Mouse (Mus musculus): Measurements from ENCODE around the gene Nfkb1.

Nfkb1 gene

GRCm38 (mm10) chr3:135667084-135667483, 24.3 kb downstream of the Nfkb1 start:
- no peak for DNase-seq (ENCODE audit: low spot score)

GRCm38 (mm10) chr3:135665777-135666259, 25.5 kb downstream of the Nfkb1 start:
- no peak for DNase-seq (ENCODE audit: low spot score)

DNA sequence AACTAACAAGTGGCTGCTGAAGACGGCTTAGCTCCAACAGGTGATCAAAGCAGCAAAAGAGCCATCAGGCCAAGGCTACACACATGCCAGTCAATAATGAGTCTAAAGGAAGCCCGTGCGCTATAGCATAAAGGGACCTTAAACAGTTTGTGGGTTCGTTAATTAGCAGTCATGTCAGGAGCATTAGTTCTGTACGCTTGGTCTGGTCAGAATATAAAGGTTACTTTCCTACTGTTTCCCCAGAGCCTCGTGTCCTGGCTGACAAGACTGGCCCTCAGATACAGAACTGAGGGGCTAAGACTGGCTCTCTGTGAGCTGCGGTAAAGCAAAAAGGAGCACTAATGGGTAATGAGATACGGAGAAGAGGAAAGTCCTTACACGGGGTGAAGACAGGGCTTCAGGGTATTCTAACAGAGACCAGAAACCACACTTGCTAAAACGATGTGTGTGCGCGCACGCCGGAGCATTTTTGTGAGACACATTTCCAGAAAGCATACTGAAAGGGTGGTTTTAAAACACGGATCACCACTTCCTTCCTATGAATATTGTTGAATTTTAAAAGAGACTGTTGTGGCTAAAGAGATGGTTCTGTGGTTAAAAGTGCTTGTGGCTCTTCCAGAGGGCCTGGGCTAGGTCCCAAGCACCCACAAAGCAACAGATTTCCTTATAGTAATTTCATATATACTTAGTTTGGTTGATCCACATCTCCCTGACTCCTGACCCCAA, 29.0 kb downstream of the Nfkb1 start:
- no peak for DNase-seq (ENCODE audit: low spot score)

GRCm38 (mm10) chr3:135661707-135662106, 29.6 kb downstream of the Nfkb1 start:
- no peak for DNase-seq (ENCODE audit: low spot score)

GRCm38 (mm10) chr3:135658540-135659097, 32.7 kb downstream of the Nfkb1 start:
- DNase-seq (ENCODE audit: low spot score) = no peak

DNA sequence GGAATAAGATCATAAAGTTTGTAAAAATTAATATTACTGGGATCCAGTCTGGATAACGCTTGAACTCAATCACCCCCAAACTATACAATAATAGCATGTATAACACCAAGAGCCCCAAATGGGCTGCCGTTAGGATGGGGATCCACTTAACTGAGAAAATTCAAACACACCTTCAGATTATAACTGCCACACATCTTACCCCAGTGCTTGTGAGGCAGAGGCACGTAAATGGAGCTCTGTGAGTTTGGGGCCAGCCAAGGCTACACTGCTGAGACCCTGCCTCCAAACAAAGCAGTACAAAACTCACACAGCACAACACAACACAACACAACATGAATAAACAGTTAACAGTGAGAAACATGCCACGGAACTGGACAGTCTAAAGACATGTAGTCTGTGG, 35.2 kb downstream of the Nfkb1 start:
- no peak for DNase-seq (ENCODE audit: low spot score)

- DNase-seq (ENCODE audit: low spot score) = no peak
These were observed 40.4 kb downstream of the Nfkb1 start for GRCm38 (mm10) chr3:135650773-135651555.

GRCm38 (mm10) chr3:135649809-135650208, 41.5 kb downstream of the Nfkb1 start:
- DNase-seq (ENCODE audit: low spot score) = no peak

- no peak for DNase-seq (ENCODE audit: low spot score)
These were observed 42.8 kb downstream of the Nfkb1 start for GRCm38 (mm10) chr3:135648501-135648900.

GRCm38 (mm10) chr3:135646622-135647021, 44.7 kb downstream of the Nfkb1 start:
- DNase-seq (ENCODE audit: low spot score) = no peak

GRCm38 (mm10) chr3:135644971-135645370, 46.4 kb downstream of the Nfkb1 start:
- DNase-seq (ENCODE audit: low spot score) = no peak

DNA sequence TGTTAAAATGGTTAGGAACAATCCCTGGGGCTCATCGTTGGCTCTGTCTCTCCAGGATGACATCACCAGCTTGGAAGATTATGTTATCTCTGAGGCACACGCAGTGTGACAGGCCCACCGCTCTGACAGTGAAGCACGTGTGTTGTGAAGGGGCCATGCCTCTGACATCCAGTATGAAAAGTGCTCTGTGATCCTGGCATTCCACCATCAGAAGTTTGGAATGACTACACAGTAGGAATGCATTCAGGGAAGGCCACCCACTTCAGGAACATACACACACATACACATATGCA, 49.8 kb downstream of the Nfkb1 start:
- DNase-seq (ENCODE audit: low spot score) = no peak

DNA sequence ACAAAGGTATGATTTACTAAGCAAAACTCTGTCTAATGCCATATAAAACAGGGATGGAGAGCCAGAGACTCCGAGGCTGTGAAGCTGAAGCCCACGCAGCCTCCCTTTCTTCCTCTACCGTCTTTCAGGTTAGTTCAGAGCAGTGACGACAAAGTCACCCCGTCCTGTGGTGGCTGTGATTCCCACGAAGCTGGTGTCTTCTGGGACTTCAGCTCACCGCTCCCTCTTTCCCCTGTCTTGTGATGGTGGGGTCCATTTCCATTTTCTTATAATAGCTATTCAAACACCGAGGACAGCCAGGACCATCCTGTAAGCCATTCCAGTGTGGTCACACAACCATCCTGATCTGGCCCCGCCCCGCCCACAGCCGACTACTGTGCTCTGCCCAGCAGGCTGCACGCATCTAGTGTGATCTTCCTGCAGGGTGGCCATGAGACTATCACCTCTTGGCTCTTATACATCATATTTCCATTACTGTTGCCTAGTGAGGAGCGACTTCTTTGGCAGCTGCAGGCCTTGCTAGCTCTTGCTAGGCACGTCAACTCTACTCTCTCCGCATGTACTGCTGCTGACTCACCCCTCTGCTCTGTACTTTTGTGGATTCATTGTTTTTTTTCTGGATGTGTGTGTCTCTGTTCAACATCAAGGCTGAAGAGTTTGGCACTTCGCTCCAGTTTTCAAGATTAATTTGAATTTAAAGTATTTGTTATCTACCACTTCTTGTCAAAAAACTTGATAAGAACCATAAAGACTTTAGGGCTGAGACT, 50.3 kb downstream of the Nfkb1 start:
- no peak for DNase-seq (ENCODE audit: low spot score)

GRCm38 (mm10) chr3:135640203-135640602, 51.1 kb downstream of the Nfkb1 start:
- no peak for DNase-seq (ENCODE audit: low spot score)

- DNase-seq (ENCODE audit: low spot score) = no peak
These were observed 53.8 kb downstream of the Nfkb1 start for GRCm38 (mm10) chr3:135637592-135637991.

GRCm38 (mm10) chr3:135636454-135636853, 54.9 kb downstream of the Nfkb1 start:
- DNase-seq (ENCODE audit: low spot score) = no peak

DNA sequence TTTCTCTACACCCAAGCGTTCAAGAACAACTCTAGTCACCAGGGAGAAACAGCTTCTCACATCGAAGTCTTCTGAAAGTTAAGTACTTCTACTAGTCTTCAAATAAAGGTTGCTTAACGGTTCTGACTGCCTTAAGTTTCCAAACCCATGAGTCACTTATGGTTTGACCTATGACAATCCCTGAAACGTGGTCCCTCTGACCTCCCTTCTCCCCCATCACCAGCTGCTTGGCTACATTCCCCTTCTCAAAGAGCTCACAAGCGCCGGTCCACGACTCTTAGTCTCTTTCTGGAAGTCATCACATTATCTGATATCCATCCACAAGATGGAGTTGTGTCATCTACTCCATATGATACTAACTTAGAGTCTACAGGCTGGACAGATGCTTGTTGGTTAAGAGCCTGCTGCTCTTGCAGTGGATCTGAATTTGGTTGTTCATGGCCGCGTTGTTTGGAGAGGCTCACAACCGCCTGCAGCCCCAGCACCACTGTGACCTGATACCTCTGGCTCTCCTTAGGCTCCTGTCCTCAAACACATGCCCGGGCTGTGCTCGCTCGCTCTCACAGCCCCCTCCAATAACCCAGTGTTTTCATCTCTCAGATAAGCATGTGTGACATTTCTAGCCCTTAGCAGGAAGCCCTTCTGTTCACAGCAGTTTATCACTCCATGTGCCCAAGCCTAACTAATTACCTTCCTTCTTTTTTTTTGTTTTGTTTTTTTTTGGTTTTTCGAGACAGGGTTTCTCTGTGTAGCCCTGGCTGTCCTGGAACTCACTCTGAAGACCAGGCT, 55.5 kb downstream of the Nfkb1 start:
- DNase-seq (ENCODE audit: low spot score) = no peak

DNA sequence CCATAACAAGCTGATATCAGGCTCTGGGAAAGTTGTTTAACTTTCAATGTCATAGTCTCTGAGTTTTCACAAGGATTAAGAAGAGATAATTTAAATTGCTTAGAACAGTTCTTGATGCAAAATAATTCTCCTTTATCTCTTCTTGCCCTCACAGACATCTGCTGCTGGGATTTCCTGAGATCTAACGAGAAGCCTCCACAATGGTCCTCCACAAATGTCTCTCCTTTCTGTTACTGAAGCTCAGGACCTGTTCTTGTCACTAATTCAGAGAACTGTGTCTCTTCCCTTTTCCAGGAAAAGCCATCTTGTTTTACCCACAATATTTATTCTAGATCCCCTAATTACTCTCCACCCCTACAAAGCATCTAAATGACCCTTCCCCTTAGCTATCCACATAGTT, 56.3 kb downstream of the Nfkb1 start:
- no peak for DNase-seq (ENCODE audit: low spot score)

GRCm38 (mm10) chr3:135634275-135634674, 57.1 kb downstream of the Nfkb1 start:
- DNase-seq (ENCODE audit: low spot score) = no peak

DNA sequence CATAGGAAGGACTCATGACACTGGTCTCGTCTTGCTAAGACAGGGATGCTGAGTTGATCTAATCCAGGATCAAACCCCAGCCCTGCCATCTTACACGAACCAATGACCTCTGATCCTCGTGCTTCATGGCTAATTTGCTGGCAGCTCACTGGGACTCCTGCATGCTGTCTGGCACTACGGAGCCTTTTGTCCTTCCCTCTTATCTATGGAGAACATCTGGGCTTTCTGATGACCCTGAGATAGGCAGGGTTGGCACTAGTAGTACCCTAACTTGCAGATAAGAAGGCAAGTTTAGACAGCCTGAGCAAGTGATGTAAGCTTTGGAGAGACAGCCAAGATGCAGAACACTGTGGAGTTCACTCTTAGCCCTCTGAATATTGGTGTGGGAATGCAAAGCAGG, 59.5 kb downstream of the Nfkb1 start:
- DNase-seq (ENCODE audit: low spot score) = no peak

DNA sequence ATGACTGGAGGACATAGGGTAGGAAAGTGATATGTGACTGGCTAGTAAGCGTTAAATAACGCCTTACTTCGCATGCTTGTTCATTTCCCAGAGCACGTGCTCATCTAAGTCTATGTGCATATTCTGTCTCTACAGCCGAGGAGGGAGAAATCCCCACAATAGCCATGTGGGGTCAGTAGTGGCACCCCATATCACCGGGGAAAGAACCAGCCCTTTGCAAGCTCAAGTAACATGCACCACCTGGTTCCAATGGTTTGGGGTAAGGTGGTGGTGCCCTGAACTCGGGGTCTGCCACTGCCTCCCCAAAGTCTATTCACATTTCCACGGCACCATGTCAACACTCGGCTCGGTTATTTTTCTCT, 60.3 kb downstream of the Nfkb1 start:
- peak; percentile 26 for DNase-seq (ENCODE audit: low spot score)

All from retina, embryonic 14.5 days (tissue).